Mouse (Mus musculus) neutrophil, adult 5-6 weeks (primary cell): ENCODE results near the gene Olfr616. TPM values are rescaled to one million over a fixed set of nuclear protein-coding genes. Genes with fewer than 3 reads are reported as not detected.
"Not testable (repeated sequence)": the region's sequence is repeated elsewhere in the genome, so short reads cannot be mapped to it uniquely, and the experiment has no call there.

Source experiments
- ATAC-seq: fragments of 151-379, 151-347 bp; 2 replicates; pipeline ENCODE4 v1.8.0; 2017; ENCODE audit warnings: mild to moderate bottlenecking, moderate TSS enrichment; ENCODE audit not compliant: insufficient number of reproducible peaks, poor library complexity, low FRiP score, severe bottlenecking; ENCODE audit errors: extremely low read depth
- total RNA-seq: library from RNA; stranded (forward); fragments of 200-1000 nt; gene quantifications from 2 replicates; pipeline ENCODE4 v1.2.3, GENCODE M21; 2017

Olfr616 gene
- total RNA-seq, result not detected in 2 replicates

DNA sequence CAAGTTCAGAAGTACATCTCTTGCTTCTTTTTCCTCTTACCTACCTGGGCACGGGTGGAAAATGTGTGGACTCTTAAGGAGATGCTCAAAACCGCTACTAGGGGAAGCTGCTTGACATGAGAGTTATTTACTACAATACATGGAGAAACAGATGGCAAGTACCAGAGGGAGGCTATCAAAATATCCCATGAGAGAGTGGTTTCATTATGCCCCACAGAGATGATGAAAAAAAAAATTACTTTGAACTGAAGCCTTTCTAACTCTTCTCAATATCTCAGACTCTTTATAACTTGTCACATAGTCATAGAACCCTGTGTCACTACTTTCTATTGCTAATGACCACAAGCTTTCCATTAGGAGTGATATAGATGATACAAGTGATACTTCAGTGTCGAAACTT lies at the start of gene Olfr616:
Olfr616 (minus strand) TSS at position 101 of the 400 bp plus-strand sequence.
- ATAC-seq, result no peak

DNA sequence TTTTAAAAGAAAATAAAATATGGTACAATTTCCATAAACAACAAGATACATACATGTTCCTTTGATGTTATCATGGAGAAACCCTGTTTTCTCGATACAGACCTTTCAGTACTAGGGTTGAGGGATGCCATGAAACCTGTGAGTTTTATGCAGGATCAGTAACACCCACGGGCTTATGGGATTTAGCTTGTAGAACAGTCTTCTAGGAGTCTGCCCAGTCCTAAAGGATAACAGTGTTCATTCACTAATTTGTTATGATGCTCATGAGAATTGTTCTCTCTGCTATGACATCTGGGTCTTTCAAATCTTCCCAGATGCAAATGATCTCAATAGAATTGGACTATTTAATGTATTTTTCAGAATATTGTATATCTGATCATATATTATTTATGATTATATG lies 43.5 kb upstream of the Olfr616 start, which contains the start of gene Olfr620:
Olfr620 (minus strand) TSS at position 101 of the 400 bp plus-strand sequence.
- ATAC-seq, result no peak

DNA sequence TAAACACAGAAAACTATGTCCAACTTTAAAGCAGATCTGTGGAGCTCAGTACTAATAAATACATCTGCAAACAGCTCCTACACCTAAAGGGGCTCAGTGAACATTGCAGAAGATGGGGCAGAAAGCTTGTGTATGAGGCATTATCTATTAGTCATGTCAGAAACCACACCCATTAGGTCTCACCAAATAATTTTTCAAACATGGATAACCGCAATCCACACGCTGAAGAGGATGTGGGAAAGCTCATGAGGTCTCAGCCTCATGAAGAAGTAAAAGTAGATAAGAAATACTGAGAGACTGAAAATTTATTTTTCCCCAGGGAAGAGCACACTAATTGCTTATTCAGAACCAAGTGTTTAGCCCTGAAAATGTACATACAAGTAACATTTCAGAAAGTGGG lies 38.5 kb upstream of the Olfr616 start:
- ATAC-seq, result no peak

DNA sequence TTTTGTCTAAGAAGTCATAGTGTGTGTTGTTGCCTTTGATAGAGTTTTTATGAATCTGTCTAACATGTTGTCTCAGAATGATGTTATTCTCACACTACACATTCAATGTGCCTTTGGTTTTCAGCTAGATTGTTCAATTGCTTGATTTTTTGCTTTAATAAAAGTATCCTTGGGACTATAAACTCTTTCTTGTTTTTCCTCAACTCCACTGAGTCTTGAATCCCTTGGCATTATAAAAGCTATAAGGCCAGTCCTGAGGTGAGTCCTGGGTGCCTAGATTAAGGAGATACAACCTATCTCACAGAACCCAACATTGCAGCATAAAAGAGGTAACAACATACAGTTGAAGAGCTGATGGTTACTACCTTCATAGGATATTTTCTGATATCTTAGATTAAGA lies 31.3 kb upstream of the Olfr616 start, which contains the start of gene Olfr619:
Olfr619 (plus strand) TSS at position 301 of the 400 bp plus-strand sequence.
- ATAC-seq, result no peak

DNA sequence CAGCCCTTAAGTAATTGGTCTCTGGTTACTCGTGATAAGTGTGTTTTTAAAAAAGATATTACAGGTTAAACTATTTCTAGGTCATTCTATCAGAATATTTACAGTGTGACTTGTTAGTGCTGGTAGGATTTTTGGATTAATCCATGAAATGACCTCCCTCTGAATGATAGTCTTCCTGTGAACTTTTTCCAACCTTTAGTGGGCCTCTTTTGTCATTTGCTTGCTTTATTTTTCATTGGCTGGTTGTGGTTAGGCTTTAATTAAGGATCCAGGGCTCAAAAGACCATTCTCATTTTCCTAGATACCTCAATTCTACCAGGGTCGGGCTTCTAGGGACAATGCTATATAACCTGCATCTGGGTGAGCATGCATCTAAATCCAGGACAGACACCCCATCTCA lies 20.9 kb upstream of the Olfr616 start, which contains the start of gene Olfr618:
Olfr618 (plus strand) TSS at position 301 of the 400 bp plus-strand sequence.
- ATAC-seq, result no peak

DNA sequence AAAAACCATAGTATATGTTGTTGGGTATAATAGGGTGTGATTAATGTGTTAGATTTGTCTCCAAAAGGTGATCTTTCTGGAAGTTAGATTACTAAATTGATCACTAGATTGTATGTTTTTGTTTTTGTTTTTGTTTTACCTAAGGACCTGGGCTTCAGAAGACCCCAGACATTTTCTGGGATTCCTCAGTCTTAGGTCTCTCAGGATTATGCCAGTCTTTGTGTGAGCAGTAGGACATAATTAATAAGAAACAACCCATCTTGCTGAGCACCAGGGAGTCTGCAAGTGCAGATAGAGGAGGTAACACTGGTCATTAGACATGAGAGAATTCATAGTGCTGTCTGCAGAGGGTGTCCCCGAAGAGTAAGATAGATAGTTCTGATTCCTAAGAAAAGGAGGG lies 3.8 kb upstream of the Olfr616 start, which contains the start of gene Olfr617:
Olfr617 (plus strand) TSS at position 301 of the 400 bp plus-strand sequence.
- ATAC-seq, result no peak

DNA sequence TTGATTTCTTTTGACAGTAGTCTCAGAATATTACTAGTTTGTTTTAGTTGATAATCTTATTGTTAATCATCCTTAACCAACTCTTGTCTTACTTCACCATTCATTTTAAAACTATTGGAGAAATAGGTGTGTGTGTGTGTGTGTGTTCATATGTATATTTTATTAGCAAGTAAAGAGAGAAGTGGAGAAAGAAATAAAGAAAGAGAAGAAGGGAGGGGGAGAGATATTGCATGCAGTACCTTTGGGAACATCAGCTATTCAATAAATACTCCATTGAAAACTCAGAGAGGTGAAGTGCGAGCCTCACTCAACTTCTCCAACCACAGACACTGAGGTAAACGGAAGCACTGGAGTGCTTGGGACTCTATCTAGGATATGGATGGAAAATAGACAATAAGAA lies 13.2 kb downstream of the Olfr616 start, which contains the start of gene Olfr615:
Olfr615 (plus strand) TSS at position 301 of the 400 bp plus-strand sequence.
- no peak for ATAC-seq

DNA sequence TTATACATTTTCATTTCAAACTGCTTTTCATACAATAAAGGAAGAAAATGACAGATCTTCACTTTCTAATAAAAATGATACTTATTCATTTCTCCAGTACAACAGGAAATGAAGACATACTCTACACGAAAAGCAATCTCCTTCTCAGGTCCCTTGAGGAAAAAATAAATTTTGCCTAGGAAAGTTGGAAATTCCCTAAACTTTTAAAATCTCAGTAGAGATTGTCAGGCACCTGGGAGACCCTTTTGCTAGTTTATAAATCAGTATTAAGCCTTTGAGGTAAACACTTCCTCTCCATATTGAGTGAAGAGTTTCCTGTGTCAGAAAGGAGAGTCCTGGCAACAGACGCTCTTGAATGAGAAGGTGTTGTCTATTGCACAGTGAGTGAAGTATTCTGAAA lies 21.2 kb downstream of the Olfr616 start, which contains the start of gene Olfr613:
Olfr613 (plus strand) TSS at position 301 of the 400 bp plus-strand sequence.
- no peak for ATAC-seq

DNA sequence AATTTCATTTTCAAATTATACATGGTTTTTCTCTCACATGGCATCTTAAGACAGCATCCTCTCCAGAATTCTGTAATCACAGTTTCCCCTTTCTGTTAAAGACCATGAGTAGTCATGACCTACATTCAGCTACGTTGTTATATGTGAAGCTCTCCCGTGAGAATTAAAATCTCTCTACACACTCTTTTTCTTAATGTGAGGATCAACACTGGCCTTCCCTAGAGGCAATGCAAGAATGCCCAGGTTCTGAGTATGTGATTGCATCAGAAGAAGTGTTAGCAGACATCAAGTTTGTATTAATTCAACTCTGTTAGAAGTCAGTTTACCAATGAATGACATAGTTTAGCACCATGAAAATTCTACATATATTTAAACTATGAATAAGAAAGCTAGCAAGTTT lies 26.3 kb downstream of the Olfr616 start, which contains the start of gene Olfr612:
Olfr612 (minus strand) TSS at position 101 of the 400 bp plus-strand sequence.
- not testable (repeated sequence) for ATAC-seq

DNA sequence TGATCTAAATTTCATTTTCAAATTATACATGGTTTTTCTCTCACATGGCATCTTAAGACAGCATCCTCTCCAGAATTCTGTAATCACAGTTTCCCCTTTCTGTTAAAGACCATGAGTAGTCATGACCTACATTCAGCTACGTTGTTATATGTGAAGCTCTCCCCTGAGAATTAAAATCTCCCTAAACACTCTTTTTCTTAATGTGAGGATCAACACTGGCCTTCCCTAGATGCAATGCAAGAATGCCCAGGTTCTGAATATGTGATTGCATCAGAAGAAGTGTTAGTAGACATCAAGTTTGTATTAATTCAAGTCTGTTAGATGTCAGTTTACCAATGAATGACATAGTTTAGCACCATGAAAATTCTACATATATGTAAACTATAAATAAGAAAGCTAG lies 48.2 kb downstream of the Olfr616 start, which contains the start of gene Olfr611:
Olfr611 (minus strand) TSS at position 101 of the 400 bp plus-strand sequence.
- not testable (repeated sequence) for ATAC-seq

Other genes with a start within 250 kb of the Olfr616 start
- gene Olfr598, start 245.6 kb downstream of the Olfr616 start, total RNA-seq, result not detected in 2 replicates
- not detected in 2 replicates for gene Olfr599, start 233.2 kb downstream of the Olfr616 start, total RNA-seq
- gene Olfr600, start 219.5 kb downstream of the Olfr616 start, total RNA-seq, result 0.23 TPM in 1 of 2 replicates, not detected in the other
- gene Olfr601, start 206.5 kb downstream of the Olfr616 start, total RNA-seq, result not detected in 2 replicates
- gene Olfr603, start 183.0 kb downstream of the Olfr616 start, total RNA-seq, result not detected in 2 replicates
- not detected in 2 replicates for gene Usp17lc, start 154.1 kb downstream of the Olfr616 start, total RNA-seq
- gene Olfr605, start 123.7 kb downstream of the Olfr616 start, total RNA-seq, result not detected in 2 replicates
- gene Olfr606, start 120.1 kb downstream of the Olfr616 start, total RNA-seq, result not detected in 2 replicates
- gene Olfr607, start 105.0 kb downstream of the Olfr616 start, total RNA-seq, result not detected in 2 replicates
- not detected in 2 replicates for gene Olfr608, start 99.3 kb downstream of the Olfr616 start, total RNA-seq
- gene Olfr609, start 71.1 kb downstream of the Olfr616 start, total RNA-seq, result 0.12 TPM in 1 of 2 replicates, not detected in the other
- gene Olfr610, start 57.0 kb downstream of the Olfr616 start, total RNA-seq, result not detected in 2 replicates
- not detected in 2 replicates for gene Olfr611, start 48.3 kb downstream of the Olfr616 start, total RNA-seq
- gene Olfr612, start 26.4 kb downstream of the Olfr616 start, total RNA-seq, result not detected in 2 replicates
- not detected in 2 replicates for gene Olfr613, start 21.1 kb downstream of the Olfr616 start, total RNA-seq
- not detected in 2 replicates for gene Olfr615, start 13.1 kb downstream of the Olfr616 start, total RNA-seq
- not detected in 2 replicates for gene Olfr617, start 3.9 kb upstream of the Olfr616 start, total RNA-seq
- not detected in 2 replicates for gene Olfr618, start 21.0 kb upstream of the Olfr616 start, total RNA-seq
- not detected in 2 replicates for gene Olfr619, start 31.4 kb upstream of the Olfr616 start, total RNA-seq
- gene Olfr620, start 43.4 kb upstream of the Olfr616 start, total RNA-seq, result 0.25 TPM in 1 of 2 replicates, not detected in the other
- not detected in 2 replicates for gene Olfr622, start 73.6 kb upstream of the Olfr616 start, total RNA-seq
- not detected in 2 replicates for gene Olfr623, start 94.6 kb upstream of the Olfr616 start, total RNA-seq
- 0.12 TPM in 1 of 2 replicates, not detected in the other for gene Olfr624, start 102.0 kb upstream of the Olfr616 start, total RNA-seq
- gene Olfr625-ps1, start 113.6 kb upstream of the Olfr616 start, total RNA-seq, result not detected in 2 replicates
- gene Olfr243, start 145.5 kb upstream of the Olfr616 start, total RNA-seq, result 0.12 TPM in 1 of 2 replicates, not detected in the other
- gene Olfr628, start 161.2 kb upstream of the Olfr616 start, total RNA-seq, result not detected in 2 replicates
- not detected in 2 replicates for gene Olfr629, start 175.8 kb upstream of the Olfr616 start, total RNA-seq
- not detected in 2 replicates for gene Olfr630, start 188.2 kb upstream of the Olfr616 start, total RNA-seq
- gene Olfr69, start 202.5 kb upstream of the Olfr616 start, total RNA-seq, result 0.23 TPM in 1 of 2 replicates, not detected in the other
- gene Olfr68, start 210.6 kb upstream of the Olfr616 start, total RNA-seq, result not detected in 2 replicates
- gene Olfr67, start 222.7 kb upstream of the Olfr616 start, total RNA-seq, result not detected in 2 replicates
- 1,968 and 2,313 TPM in 2 replicates for gene Hbb-bt, start 244.9 kb upstream of the Olfr616 start, total RNA-seq